Mouse (Mus musculus) cerebellum, adult 9-10 months (tissue): ENCODE measurements at regions not wholly inside any gene's neighbourhood (a gene's known extent, or its start where the extent isn't known, plus 50 kb on each side); places are given as distances from the start of the nearest gene placed in this dataset.

Source experiments
- DNase-seq: peaks from one replicate; pipeline ENCODE4 v3.0.0; 2022

DNA sequence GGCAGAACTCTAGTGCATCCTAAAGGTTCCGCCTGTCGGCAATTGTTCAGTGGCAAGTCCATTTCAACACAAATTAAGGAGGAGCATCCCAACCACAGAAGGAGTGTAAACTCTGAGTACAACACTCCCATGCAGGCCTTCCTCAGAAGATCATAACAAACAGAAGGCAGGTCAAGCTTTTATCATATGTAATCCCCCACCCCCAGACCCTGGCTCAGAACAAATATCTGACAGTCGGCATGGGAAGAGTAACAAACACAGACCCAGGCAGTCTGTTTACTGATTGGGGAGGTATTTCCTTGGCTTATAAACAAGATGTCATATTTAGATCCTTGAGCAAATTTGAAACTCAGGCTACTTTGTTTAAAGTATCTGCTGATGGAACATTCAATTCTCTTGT lies 174.9 kb upstream of the Rnaseh2b start:
- no peak for DNase-seq

DNA sequence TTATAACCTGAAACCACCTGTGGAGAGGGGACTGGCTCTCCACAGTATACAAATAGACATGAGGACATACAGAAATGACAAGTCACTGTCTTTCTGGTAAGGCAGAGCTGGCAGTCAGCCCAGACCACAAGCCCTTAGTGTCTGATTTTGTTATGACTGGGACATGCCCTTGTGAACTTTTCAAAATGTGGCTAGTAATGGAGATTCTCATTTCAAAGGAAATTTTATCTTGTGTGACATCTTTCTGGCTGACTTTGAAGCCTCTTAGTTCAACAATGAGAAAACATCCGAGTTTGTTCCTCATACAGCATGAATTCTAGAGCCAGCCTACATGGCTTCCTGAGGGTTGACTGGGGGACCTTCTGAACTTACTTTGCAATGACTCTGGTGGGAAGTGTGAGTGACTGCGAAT lies 173.8 kb upstream of the Rnaseh2b start:
- DNase-seq, result no peak

- DNase-seq, result no peak
Measured at GRCm38 (mm10) chr14:62128918-62129317, 163.5 kb upstream of the Rnaseh2b start.

DNA sequence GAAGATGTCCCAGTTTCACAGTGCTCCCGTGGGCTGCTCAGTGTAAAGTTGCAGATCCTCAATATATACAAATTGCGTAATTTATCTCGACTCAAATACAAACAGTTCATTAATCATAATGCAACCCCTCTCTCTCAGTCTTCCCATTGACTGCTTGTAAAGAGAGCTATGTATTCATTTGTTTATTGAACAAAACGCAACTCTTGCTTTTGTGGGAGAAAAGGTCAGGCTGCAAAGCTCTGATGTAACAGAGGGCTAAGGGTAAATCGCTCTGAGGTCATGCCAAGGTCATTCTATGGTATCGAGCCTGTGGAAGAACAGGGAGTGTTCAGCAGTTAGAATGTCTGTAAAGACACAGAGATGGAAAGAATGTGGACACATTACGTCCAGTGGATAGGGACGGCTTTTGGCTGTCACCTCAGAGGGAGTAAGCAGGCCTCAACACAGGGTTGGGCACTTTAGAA lies 160.0 kb upstream of the Rnaseh2b start:
- DNase-seq, result no peak

GRCm38 (mm10) chr14:62137981-62138380 lies 154.4 kb upstream of the Rnaseh2b start:
- no peak for DNase-seq

- no peak for DNase-seq
Measured at GRCm38 (mm10) chr14:62144385-62145030, 147.9 kb upstream of the Rnaseh2b start.

GRCm38 (mm10) chr14:62157038-62157716 lies 135.2 kb upstream of the Rnaseh2b start:
- no peak for DNase-seq

- DNase-seq, result no peak
Measured at GRCm38 (mm10) chr14:62159690-62160089, 132.7 kb upstream of the Rnaseh2b start.

DNA sequence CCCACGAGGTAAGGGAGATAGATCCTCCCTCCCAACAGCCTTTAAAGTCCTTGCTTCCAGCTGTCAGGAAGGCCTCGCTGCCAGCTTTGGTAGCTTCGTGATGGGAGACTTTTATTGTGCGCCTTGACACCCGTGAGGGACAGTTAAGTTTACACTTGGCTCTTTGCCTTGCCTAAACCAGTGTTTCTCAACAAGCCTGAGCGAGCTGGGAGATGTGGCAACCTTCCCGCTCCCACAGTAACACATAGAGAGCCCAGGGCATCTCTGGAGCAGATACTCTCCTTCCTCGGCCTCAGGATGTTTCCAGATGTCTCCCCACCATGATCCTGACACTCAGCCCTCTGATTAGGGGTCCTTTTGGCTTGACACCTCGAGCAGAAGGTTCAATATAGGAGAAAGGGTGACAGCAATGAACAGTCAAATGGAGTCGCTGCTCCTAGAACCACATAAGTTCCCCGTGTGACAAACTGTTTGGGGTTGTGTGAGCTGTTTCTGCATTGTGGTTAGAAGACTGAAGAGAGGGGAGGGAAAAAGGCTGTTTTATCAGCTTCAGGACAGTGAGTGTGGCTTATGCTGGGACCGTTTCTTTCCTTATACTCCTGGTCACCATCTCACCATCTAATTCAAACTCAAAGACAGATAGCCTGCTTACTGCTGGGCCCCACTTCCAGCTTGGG lies 129.1 kb upstream of the Rnaseh2b start:
- DNase-seq, result no peak

DNA sequence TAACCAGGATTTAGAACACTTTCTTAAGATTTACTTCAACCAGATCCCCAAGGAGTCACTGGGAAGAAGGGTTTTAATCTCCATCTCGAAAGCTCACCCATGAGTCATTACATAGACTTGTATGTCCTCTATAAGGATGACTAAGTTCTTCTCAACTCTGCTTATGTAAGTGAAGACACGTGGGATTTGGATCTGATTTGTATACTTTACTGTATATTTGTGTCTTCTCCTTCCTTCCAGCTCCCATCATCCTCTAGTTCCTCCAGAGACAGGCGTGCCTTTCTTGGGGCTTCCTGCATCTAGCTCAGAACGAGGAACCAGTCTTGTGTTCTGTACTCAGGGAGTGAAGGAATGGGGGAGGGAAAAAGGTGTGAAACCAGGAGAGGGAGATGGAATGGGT lies 127.5 kb upstream of the Rnaseh2b start:
- DNase-seq, result no peak

DNA sequence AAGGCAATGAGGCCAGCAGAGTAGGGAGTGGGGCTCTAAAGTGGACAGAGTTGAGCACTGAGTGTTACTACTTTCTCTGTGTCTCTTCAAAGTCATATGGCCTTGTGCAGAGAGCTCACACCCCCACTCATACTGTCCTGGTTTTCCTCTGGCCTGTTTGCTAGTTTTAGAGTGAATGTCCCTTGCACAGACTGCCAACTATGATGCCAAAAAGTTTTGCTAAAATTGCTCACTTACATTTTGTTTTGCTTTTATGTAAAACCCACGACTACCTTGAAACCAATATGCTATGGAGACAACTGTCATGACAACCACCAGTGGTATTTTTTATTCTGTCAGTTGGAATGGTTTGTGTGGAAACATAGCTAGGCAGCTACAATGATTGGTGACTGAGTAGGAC lies 126.4 kb upstream of the Rnaseh2b start:
- no peak for DNase-seq

- no peak for DNase-seq
Measured at GRCm38 (mm10) chr14:62166596-62166995, 125.8 kb upstream of the Rnaseh2b start.

GRCm38 (mm10) chr14:62167090-62167489 lies 125.3 kb upstream of the Rnaseh2b start:
- DNase-seq, result no peak

DNA sequence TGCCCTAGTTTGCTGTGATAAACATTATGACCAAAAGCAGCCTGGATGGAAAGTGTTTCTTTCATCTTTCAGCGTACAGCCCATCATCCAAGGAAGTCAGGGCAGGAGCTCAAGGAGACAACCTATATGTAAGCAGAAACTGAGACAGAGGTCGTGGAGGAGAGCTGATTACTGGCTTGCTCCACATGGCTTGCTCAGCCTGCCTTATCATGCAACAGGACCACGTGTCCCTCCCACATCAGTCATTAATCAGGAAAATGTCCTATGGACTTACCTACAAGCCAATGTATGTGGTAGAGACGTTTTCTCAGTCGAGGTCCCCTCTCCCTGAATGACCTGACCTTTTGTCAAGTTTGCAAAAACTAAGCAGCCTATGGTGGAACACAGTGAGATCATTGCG lies 123.7 kb upstream of the Rnaseh2b start:
- no peak for DNase-seq

DNA sequence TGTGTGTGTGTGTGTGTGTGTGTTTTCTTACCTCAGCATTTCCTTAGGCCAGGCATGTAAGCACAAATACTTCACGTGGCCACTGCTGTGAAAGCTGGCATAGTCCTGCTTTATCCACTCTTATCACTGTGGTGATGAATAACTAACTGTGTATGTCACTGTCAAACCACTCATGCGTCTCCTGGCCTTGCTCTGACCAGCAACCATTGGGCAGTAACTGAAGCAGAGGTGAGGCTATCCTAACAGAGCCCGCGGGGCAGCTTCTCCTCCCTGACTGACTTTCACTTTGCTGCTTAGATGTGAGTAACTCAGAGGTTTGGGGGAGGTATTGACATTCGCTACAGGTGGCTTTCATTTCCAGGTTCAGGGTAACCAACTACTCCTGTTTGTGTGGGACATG lies 122.0 kb upstream of the Rnaseh2b start:
- DNase-seq, result no peak

GRCm38 (mm10) chr14:62171256-62172047 lies 120.9 kb upstream of the Rnaseh2b start:
- no peak for DNase-seq

DNA sequence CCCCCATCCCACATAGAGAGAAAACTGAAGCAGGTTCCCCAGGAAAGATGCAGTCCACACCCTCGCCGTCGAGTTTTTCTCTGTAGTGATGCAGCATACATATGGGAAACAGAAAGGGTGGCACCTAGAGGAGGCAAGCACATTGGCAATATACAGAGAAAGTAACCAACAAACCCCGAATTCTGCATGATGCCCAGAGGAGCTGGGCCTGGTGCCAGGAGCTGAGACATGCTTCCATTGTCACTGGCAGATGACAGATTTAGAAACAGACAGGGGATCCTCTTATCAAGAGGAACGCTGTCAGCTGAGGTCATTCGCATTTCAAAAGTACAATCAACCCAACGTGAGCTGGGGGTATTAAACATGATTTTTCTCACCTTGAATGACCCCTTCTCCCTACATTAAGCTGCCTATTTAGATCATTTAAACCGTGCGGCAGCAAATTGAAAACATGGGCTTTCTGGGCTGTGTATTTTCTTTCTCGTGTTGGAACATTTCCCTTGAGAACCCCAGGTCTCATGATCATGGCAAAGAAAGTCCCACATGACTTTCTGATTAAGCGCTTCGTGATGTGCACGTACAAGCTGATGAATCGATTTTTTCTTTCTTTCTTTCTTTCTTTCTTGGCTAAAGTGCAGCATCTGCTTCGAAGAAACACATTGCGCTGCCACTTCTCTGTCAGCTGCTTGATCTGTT lies 118.4 kb upstream of the Rnaseh2b start:
- DNase-seq, result peak; percentile 13

DNA sequence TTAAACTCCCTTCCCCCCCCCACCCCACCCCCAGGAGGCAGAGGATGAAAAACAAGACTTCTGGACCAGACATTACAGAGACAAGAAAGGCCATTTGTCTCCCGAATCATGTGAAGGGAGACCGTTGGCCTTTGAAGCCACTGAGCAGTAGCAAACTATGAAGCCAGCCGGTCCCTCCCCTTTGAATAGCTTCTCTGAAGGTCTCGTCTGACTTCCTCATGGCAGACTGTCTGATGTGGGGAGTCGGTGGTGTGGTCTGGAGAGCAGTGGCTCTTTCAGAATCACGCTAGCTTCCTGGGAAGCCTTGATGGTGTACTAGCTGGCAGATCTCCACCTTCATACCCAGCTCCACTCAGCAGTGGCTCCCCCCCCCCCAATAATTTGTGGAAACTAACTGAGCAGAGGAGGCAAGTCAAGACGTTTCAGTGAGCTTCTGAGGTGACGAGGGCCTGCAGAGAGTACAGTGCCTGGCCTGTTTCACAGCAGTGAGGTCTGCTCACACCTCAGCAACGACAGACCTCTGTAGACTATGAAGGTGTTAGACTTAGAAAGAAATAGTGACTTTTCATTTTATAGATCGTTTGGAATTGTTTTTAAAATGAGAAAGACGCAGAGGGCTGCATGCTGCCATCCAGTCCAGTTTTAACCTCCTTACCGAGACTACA lies 116.9 kb upstream of the Rnaseh2b start:
- DNase-seq, result no peak

- peak; percentile 6 for DNase-seq
Measured at GRCm38 (mm10) chr14:62177509-62177908, 114.9 kb upstream of the Rnaseh2b start.

DNA sequence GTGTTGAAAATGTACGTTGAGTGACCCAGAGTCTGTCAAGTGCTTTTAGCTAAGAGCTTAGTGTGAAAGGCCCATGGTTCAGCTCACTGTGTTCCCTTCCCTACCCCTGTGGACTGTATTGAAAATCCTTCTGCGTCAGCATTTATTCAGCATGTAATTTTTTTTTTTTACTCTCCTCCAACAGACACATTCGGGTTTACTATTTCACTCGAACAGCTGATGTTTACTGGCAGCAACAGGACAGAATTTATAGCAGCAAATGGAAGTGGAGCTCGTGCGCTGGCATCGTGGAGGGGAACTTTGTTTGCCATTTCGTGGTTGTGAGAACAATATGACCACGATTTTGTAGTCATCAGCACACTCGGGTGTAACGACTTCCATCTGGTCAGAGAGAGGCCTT lies 105.0 kb upstream of the Rnaseh2b start:
- DNase-seq, result no peak

GRCm38 (mm10) chr14:62188147-62188885 lies 104.1 kb upstream of the Rnaseh2b start:
- DNase-seq, result no peak
